Mouse (Mus musculus) liver, embryonic 15.5 days (tissue): Measurements from ENCODE around the gene Mgme1. TPM values are rescaled to one million over a fixed set of nuclear protein-coding genes. Genes with fewer than 3 reads are reported as not detected.

Experiments
- ATAC-seq: fragments of 200-750 bp; cut with Nextera tagmentation; 2 replicates; pipeline ENCODE4 v1.8.0; 2017; ENCODE audit warnings: moderate number of reproducible peaks, mild to moderate bottlenecking, moderate library complexity; ENCODE audit not compliant: insufficient read depth
- H3K27ac ChIP-seq: fragments of 300-500 bp; sonication (generic); replicated peaks from 2 replicates; pipeline ENCODE4 v1.5.1; 2015; ENCODE audit warnings: mild to moderate bottlenecking, inconsistent platforms
- H3K27me3 ChIP-seq: fragments of 300-500 bp; sonication (generic); 2 replicates; pipeline ENCODE4 v1.6.1; 2015; ENCODE audit warnings: mild to moderate bottlenecking, inconsistent platforms
- H3K36me3 ChIP-seq: fragments of 300-500 bp; sonication (generic); replicated peaks from 2 replicates; pipeline ENCODE4 v1.6.1; 2015; ENCODE audit warnings: moderate library complexity, mild to moderate bottlenecking, inconsistent platforms
- H3K4me1 ChIP-seq: fragments of 300-500 bp; sonication (generic); replicated peaks from 2 replicates; pipeline ENCODE4 v1.6.1; 2015; ENCODE audit warnings: inconsistent platforms
- H3K4me2 ChIP-seq: fragments of 300-500 bp; sonication (generic); 2 replicates; pipeline ENCODE4 v1.6.1; 2015; ENCODE audit warnings: moderate library complexity, mild to moderate bottlenecking, inconsistent platforms
- H3K4me3 ChIP-seq: fragments of 300-500 bp; sonication (generic); replicated peaks from 2 replicates; pipeline ENCODE4 v1.5.1; 2015; ENCODE audit warnings: mild to moderate bottlenecking, inconsistent platforms
- H3K9ac ChIP-seq: fragments of 300-500 bp; sonication (generic); 2 replicates; pipeline ENCODE4 v1.6.1; 2015; ENCODE audit warnings: moderate library complexity, mild to moderate bottlenecking, inconsistent platforms
- H3K9me3 ChIP-seq: fragments of 300-500 bp; sonication (generic); replicated peaks from 2 replicates; pipeline ENCODE4 v1.6.1; 2016; ENCODE audit warnings: inconsistent platforms
- WGBS: fragments of 180-500 bp; shearing (Covaris S2); methylation state at CpG from one replicate; pipeline ENCODE4 v1.1.7; 2015; ENCODE audit warnings: mixed read lengths; ENCODE audit not compliant: insufficient replicate concordance; 5-methylcytosine and 5-hydroxymethylcytosine counted together
- polyA plus RNA-seq: library from polyadenylated mRNA; unstranded; fragments of >200 nt; fragmentation: Nextera tagmentation; extraction: Ambion mirVana; gene quantifications from 2 replicates; pipeline ENCODE4 v1.2.1, GENCODE M21; 2015

Mgme1 gene
- polyA plus RNA-seq, 1 experiment from 2014 or later = 9.8 TPM

DNA sequence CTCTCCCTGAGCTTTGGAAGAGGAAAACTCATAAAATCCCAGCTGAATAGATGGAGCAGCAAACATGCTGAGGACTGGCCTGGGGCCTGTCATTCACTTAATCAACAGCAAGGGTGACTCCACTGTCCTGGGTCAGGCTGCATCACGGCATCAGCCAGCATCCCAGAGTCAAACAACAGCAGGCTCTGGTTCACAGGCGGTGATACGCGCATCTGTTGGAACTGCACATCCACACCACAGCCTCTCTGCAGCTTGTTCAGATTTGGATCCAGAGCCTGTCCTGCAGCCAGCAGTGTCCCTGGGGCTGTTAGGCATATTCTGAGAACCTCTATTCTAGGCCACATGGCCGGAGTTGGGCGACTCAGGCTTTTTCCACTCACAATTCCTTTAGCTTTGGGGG is 32.1 kb upstream of the Mgme1 start:
- 0 out of 2 replicates have a peak, but pooled peaks cover 3% of the 10 kb centered on the region for H3K4me1 ChIP-seq
- no peak for ATAC-seq
- no peaks in the 10 kb centered on the region for H3K36me3 ChIP-seq
- no peak overlapping the region for H3K27ac ChIP-seq
- H3K9me3 ChIP-seq = no peaks in the 10 kb centered on the region
- 71% methylated on average over 6 of the region's 6 CpGs for WGBS
- H3K4me2 ChIP-seq = no peak overlapping the region
- no peak overlapping the region for H3K9ac ChIP-seq
- H3K27me3 ChIP-seq = no peaks in the 10 kb centered on the region
- no peak overlapping the region for H3K4me3 ChIP-seq

DNA sequence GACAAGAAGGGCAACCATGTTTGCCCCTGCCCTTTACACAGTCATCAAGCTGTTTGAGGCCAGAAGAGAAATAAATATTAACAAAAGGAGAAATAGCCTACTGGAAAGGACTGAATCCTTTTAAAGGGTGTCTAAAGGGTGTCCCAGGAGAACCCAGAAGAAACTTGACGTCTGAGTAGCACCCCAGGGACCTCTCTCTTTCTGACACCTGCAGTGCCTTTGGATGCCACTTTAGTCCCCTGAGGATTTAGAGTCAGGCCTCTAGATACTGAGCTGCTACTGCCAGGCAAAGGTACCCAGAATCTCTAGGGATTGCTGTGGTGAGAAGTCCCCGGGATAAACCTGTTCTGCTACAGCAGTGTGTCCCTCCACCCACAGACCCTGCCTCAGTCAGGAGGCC is 31.1 kb upstream of the Mgme1 start:
- Histone ChIP-seq H3K36me3 (no peaks in the 10 kb centered on the region), H3K27me3 (no peaks in the 10 kb centered on the region), H3K9ac (no peak overlapping the region), H3K27ac (no peak overlapping the region), H3K4me3 (no peak overlapping the region), H3K9me3 (no peaks in the 10 kb centered on the region), H3K4me1 (0 out of 2 replicates have a peak, but pooled peaks cover 3% of the 10 kb centered on the region), H3K4me2 (no peak overlapping the region)
- WGBS = 42% methylated on average over 2 of the region's 2 CpGs
- ATAC-seq = no peak

DNA sequence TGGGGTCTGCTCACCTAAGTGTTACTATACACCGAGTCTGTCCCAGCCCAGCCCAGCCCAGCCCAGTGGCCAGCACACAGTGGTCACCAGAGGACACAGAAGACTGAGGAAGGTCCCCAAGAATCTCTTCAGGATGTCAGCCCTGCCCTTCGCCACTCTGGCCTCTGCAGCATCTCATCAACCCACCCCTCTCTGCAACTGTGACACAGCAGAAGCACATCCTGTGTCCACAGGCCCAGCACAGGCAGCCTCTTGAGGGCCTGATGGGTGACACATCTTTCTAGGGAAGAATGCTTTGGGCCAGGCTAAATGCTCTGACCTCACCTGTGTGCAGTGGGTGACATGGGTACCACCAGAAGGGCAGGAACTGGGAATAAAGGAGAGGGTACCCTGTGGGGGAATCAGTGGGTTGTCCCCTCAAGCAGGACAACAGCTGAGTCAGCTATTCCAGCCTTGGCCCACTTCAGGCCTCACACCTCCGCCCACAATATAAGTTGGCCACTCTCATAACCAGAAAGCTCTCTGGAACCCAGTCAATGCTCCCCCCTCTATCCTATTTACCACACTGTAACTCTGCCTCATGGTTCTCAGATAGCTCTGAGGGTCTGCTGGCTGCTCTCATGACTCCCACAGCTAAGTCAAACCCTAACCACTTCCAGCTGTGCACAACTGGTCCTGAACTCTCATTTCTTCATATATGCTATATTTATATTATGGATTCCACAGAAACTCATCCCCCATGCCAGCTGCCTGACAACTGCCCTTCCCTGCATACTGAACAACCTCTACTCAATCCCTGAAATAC is 30.2 kb upstream of the Mgme1 start:
- H3K9ac ChIP-seq = no peak overlapping the region
- WGBS = 69% methylated on average over 3 of the region's 3 CpGs
- no peaks in the 10 kb centered on the region for H3K9me3 ChIP-seq
- no peak overlapping the region for H3K4me3 ChIP-seq
- no peak overlapping the region for H3K27ac ChIP-seq
- H3K36me3 ChIP-seq = no peaks in the 10 kb centered on the region
- ATAC-seq = no peak
- no peak overlapping the region for H3K4me2 ChIP-seq
- no peaks in the 10 kb centered on the region for H3K27me3 ChIP-seq
- 0 out of 2 replicates have a peak, but pooled peaks cover 3% of the 10 kb centered on the region for H3K4me1 ChIP-seq

DNA sequence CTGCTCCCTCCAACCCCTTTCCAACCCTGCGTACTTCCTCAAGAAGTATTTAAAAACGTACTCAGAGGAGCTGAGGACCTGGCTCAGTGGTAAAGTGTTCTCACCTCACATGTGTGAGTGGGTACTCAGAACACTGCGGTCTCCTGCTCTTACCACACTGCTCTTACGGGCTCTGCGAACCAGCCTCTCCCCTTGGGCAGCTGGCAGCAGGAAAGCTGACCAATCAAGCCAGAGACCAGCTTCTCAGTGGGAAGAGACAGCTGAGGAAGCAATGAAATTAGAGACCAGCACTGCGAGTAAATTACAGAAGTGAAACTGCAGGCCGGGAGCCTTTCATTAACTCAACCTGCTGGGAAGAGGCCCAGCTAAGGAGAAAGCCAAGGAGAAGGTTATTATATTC is 25.0 kb upstream of the Mgme1 start:
- no peaks in the 10 kb centered on the region for H3K27me3 ChIP-seq
- no peak for ATAC-seq
- H3K9ac ChIP-seq = no peak overlapping the region
- H3K4me1 ChIP-seq = peaks cover 15% of the 10 kb centered on the region
- H3K4me3 ChIP-seq = no peak overlapping the region
- H3K4me2 ChIP-seq = no peak overlapping the region
- no peak overlapping the region for H3K27ac ChIP-seq
- peaks cover 13% of the 10 kb centered on the region for H3K36me3 ChIP-seq
- H3K9me3 ChIP-seq = no peaks in the 10 kb centered on the region
- 38% methylated on average over 7 of the region's 7 CpGs for WGBS

DNA sequence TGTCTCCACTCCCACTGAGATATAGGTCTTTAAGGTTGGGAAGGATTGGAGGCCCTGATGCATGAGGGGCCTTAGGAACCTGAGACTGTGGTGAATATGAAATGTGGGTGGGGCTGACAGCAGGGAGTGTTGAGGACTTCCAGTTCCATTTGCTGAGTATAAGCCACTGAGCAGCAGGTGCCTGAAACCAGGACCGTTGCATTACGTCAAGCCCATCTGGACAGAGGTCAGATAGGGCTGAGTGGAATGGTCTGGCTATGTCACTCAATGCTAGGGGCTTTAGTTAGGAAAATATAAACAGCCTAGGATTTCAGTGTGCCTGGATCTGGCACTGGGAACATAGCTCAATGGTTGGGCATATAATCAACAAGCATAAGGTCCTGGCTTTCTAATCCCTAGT is 24.2 kb upstream of the Mgme1 start:
- no peaks in the 10 kb centered on the region for H3K27me3 ChIP-seq
- H3K4me2 ChIP-seq = no peak overlapping the region
- WGBS = 75% methylated on average over 2 of the region's 2 CpGs
- no peak overlapping the region for H3K27ac ChIP-seq
- peaks cover 20% of the 10 kb centered on the region for H3K36me3 ChIP-seq
- H3K4me3 ChIP-seq = no peak overlapping the region
- peaks cover 15% of the 10 kb centered on the region for H3K4me1 ChIP-seq
- H3K9me3 ChIP-seq = no peaks in the 10 kb centered on the region
- H3K9ac ChIP-seq = no peak overlapping the region
- no peak for ATAC-seq

DNA sequence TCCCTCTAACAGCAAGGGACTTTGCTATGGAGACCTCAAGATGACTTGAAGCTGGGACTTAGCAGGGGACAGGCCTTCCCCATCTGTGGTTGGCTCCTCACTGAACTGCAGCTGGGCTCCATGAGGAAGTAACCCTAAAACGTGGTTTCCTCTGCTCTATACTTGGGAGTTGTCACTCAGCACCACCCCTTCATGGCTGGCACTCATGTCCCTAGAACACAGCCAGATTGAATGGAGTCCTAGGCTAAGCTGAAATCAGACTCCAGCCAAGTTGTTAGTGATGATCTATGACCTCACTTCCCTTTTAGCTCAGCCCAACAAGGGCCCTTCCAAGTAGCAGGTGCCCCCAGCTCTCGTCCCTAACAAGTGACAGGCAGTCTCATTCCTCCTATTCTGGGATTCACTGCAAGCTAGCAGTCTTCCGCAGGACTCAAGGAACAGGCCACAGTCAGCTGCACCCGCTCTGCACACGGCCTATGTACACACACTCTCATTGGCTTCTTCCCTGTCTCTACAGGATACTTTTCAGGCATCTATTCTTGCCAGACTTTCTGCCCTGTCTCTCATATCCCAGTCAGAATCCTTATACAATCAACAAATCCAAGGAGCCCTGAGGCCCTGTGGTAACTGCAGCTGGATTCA is 23.0 kb upstream of the Mgme1 start:
- Histone ChIP-seq H3K27me3 (no peaks in the 10 kb centered on the region), H3K36me3 (peaks cover 32% of the 10 kb centered on the region), H3K9me3 (no peaks in the 10 kb centered on the region), H3K9ac (no peak overlapping the region), H3K4me2 (no peak overlapping the region), H3K4me1 (peaks cover 15% of the 10 kb centered on the region), H3K27ac (peak overlapping the region; percentile 33; the same call in 1 of the 2 replicates), H3K4me3 (no peak overlapping the region)
- peak; percentile 23 for ATAC-seq
- 14% methylated on average over 5 of the region's 5 CpGs for WGBS

DNA sequence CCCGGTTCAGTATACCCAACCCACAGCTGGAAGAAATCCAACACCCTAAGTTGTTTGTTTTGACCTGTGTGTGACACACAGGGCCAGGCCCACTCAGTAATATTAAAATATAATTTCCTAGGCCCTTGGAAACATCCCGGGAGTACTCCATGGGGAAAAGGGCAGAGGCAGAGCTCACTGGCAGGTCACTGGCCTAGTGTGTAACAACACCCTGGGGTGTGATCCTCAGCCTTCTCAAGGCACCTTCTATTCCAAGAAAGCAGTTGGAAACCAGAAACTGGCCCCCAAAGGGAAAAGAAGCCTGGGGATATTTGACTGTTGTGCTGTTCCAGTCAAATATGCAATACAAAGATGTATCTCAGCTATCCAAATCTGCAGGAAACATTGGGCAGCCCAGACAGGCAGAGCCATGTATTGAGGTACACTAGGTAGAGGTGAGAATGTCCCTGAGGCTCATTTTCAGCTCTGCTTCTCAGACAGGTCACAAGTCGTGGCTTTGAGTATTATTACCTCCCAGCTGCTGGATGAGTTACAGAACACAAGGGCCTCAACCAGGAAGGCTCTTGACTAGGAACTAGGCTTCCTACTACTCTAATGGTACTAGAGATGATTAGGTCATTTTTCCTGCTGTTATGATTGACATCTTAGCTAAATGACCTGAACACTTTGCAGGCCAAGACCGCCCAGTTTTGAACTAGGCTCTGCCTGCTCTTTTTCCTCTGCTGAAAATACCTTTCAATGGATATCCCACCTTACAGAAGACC is 21.7 kb upstream of the Mgme1 start:
- Histone ChIP-seq H3K4me2 (no peak overlapping the region), H3K4me3 (no peak overlapping the region), H3K9me3 (no peaks in the 10 kb centered on the region), H3K27me3 (no peaks in the 10 kb centered on the region), H3K27ac (0 out of 2 replicates have a peak overlapping the region, but pooled peaks have one; percentile 3), H3K4me1 (peaks cover 15% of the 10 kb centered on the region), H3K36me3 (peaks cover 46% of the 10 kb centered on the region), H3K9ac (no peak overlapping the region)
- ATAC-seq = no peak
- 29% methylated on average over 4 of the region's 4 CpGs for WGBS

DNA sequence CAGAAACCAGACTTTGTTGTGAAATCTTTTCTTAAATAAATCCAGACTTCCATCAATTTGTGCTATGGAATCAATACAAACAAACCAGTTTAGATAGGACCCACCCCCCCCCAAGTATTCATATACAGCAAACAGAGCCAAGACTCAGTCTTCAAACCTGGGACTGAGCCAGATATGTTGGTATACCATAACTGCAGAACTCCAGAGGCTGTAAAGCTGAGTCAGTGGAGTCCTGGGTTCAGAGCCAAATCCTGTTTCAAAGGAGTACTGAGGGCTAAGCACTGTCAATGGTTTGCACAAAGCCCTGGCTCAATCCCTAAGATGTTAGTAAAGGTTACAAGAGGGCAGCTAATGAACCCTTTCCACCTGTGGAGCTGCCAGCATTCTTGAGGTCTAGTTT is 20.4 kb upstream of the Mgme1 start:
- no peak for ATAC-seq
- peaks cover 15% of the 10 kb centered on the region for H3K4me1 ChIP-seq

DNA sequence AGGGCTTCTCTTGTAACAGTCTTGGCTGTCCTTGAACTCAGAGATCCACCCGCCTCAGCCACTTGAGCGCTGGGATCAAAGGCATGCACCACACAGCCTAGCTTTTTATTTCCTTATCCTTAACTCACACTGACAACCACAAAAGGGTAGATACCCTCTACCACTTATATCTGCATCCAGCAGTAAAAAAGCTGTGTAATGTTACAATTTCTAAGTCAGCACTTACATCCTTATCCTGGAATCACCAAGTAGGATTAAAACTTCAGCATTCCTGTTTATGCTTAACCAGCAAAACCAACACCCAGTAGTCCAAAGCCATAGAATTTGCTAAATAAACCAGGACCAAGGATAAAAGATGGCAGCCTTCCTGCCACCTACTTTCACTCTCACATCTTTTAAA is 7.6 kb upstream of the Mgme1 start:
- H3K4me1 ChIP-seq = peaks cover 55% of the 10 kb centered on the region
- H3K4me2 ChIP-seq = no peak overlapping the region
- no peaks in the 10 kb centered on the region for H3K9me3 ChIP-seq
- peaks cover 86% of the 10 kb centered on the region for H3K36me3 ChIP-seq
- ATAC-seq = no peak
- no peak overlapping the region for H3K9ac ChIP-seq
- no peak overlapping the region for H3K4me3 ChIP-seq
- no peaks in the 10 kb centered on the region for H3K27me3 ChIP-seq
- no peak overlapping the region for H3K27ac ChIP-seq
- WGBS = 49% methylated on average over 2 of the region's 2 CpGs

More for the DNA sequence above, 20.4 kb upstream of the Mgme1 start:
- no peak overlapping the region for H3K4me3 ChIP-seq
- no peaks in the 10 kb centered on the region for H3K9me3 ChIP-seq
- no peak overlapping the region for H3K27ac ChIP-seq
- no peak overlapping the region for H3K4me2 ChIP-seq
- no peaks in the 10 kb centered on the region for H3K27me3 ChIP-seq
- peaks cover 59% of the 10 kb centered on the region for H3K36me3 ChIP-seq
- no peak overlapping the region for H3K9ac ChIP-seq

DNA sequence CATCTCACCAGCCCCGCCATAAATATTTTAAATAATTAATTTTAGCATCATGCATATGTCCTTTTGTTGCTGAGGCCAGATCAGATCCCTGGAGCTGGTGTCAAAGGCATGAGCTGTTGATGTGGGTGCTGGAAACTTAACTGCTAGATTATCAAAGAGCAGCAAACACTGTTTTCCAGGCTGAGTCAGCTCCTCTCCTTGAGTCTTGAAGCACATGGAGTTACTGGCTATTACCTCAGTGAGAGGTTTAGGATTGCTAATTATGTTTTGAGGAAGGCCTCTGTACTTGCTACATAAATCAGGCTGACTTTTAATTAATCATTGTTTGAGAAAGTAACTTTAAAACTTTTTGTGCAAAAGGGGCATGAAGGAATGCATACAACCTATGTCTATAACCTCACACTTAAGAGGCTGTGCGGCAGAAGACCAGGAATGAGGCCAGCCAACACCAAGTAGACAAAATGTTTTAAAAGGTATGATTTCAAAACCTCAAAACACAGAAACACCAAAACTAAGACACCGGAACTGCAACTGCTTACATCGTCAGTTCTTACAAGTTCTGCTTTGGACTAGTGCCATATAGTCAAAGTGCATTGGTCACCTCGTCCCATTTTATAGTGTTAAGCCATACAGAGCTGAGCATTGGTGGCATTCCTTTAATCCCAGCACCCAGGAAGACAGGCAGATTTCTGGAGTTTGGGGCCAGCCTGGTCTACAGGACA is 5.9 kb upstream of the Mgme1 start:
- no peak for ATAC-seq
- no peaks in the 10 kb centered on the region for H3K9me3 ChIP-seq
- peak overlapping the region; percentile 11 for H3K4me2 ChIP-seq
- H3K27me3 ChIP-seq = no peaks in the 10 kb centered on the region
- H3K27ac ChIP-seq = peak overlapping the region; percentile 48; the same call in 1 of the 2 replicates
- H3K36me3 ChIP-seq = peaks cover 69% of the 10 kb centered on the region
- H3K4me1 ChIP-seq = peaks cover 69% of the 10 kb centered on the region
- 0 out of 2 replicates have a peak overlapping the region, but pooled peaks have one; percentile 13 for H3K9ac ChIP-seq
- no peak overlapping the region for H3K4me3 ChIP-seq
- WGBS = 50% methylated on average over 5 of the region's 5 CpGs
